Mouse (Mus musculus): Measurements from ENCODE around the gene Snai1. TPM values are rescaled to one million over a fixed set of nuclear protein-coding genes. Genes with fewer than 3 reads are reported as not detected.

The Snai1 gene
- total RNA-seq, 2 experiments from 2014 or later = 13.2 to 14.8 TPM

DNA sequence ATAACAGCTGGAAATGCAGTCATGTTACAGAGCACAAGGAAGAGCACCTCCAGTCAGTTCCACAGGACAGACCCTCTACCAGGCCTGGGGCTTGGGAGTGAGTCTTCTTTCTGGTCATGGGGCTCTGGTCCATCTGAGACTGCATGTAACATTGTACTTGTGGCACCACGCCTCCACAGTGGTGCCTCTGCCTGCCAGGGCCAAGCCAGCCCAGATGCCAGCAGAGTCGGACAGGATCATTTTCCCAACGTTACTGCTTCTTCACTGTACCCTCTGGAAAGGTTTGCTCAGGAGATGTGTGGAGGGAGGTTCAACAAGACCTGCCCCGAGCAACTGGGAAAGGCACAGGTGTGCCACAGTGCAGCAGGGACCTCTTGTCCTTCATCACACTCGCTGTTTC lies 22.3 kb upstream of the Snai1 start:
- DNase-seq (ENCODE audit: low spot score in 2 of 2) = no peak

- DNase-seq (ENCODE audit: low spot score in 2 of 2) = no peak
Observed at GRCm38 (mm10) chr2:167519606-167520252, 18.3 kb upstream of the Snai1 start.

- DNase-seq (ENCODE audit: low spot score in 2 of 2) = no peak
Observed at GRCm38 (mm10) chr2:167528278-167528677, 9.7 kb upstream of the Snai1 start.

DNA sequence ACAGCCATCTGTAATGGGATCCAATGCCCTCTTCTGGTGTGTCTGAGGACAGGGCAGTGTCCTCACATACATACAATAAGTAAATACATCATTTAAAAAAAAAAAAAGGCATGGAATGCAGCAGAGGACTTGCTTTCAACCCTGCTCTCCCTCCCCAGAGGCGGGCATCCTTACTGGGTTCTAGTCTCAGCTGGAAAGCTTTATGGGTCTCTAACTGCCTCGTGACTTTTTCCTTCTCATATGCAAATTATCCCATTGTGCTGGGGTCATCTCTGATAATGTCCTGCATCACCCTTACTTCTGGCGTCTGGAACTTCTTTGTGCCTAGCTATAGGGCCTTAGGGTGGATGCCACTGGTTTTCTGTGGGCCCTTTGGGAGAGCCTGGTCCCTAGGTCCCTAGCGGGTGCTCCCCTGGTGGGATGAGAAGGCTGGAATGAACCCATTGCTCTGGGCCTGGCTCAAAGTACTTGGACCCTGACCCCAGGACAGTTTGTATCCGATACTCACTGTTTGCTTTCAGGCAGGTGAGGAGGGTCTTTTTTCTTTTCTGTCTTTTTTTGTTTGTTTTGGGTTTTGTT lies 8.0 kb upstream of the Snai1 start:
- DNase-seq (ENCODE audit: low spot score in 2 of 2) = no peak

DNA sequence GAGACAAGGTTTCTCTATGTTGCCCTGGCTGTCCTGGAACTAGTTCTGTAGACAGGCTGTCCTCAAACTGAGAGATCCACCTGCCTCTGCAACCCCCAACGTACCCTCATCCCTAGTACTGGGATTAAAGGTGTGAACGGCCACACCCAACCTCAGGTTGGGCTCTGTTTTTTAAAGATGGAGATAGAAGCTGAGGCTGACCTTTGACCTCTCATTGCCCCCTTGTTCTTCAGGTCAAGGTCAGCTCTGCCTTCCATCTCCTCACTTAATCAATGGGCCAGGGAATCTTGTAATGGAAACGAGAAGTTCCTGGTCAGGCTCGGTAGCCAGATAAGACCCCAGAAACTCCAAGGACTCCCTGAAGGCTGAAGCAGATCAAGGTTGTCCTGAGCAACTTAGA lies 7.5 kb upstream of the Snai1 start:
- no peak for DNase-seq (ENCODE audit: low spot score in 2 of 2)

DNA sequence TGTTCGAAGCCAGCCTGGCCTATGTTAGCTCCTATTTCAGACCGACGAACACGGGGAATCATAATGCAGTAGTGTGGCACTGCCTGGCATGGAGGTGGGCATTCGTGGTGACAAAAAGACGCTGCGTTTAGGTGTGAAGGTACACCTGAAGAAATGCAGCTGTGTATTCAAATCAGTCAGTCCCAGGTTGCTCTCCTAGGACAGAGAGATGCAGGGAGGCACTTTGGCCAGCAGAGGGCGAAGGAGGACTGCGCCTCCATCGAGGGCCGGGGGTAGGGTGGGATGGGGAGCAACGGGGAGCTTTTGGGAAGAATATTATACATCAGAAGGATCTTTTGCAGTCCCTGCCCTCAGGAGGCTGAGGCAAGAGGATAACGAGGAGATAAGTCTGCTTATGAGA lies 5.9 kb upstream of the Snai1 start:
- no peak for DNase-seq (ENCODE audit: low spot score in 2 of 2)

DNA sequence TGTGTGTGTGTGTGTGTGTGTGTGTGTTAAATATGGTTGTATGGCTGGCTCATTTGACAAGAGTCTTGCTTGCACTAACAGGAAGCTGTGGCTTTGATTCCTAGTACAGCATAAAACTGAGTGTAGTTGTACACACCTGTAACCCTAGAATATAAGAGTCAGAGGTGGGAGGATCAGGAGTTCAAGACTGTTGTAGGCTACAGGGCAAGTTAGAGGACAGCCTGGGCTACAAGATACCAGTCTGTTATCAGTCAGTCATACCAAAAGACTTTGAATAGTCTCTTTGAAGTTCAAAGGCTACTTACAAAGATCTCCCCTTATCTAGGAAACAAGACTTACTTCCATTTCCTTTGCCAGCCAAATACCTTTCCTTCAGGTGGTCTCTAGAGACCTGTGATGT lies 4.1 kb upstream of the Snai1 start:
- no peak for DNase-seq (ENCODE audit: low spot score in 2 of 2)

DNA sequence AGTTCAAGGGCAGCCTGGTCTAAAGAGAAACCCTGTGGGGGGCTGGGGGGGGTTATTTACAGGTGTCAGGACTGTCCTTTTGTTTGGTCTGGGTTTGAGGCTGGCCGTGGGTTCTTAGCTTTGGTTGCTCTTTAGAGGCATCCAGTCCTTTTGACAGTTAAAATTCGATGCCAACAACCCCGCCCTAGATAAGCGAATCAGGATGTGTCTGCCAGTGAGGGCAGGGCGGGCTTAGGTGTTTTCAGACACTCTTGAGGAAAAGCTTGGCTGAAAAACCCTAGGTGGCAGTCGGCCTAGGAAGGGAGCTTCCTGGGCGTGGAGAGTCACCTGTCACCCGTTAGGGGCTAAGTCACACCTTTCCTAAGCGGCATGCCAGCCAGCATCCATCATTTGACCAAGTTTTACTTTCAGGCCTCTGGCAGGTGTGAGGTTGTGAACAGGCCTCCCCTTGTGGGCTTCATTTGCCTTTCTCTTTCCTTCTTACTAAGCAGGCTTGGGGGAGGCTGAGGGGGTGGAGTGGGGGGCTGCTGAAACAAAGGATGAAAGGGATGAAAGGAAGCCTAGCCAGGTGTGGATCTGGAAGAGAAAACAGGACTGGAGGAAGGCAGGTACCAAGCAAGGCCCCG lies 1.6 kb upstream of the Snai1 start:
- DNase-seq (ENCODE audit: low spot score in 2 of 2) = no peak

DNA sequence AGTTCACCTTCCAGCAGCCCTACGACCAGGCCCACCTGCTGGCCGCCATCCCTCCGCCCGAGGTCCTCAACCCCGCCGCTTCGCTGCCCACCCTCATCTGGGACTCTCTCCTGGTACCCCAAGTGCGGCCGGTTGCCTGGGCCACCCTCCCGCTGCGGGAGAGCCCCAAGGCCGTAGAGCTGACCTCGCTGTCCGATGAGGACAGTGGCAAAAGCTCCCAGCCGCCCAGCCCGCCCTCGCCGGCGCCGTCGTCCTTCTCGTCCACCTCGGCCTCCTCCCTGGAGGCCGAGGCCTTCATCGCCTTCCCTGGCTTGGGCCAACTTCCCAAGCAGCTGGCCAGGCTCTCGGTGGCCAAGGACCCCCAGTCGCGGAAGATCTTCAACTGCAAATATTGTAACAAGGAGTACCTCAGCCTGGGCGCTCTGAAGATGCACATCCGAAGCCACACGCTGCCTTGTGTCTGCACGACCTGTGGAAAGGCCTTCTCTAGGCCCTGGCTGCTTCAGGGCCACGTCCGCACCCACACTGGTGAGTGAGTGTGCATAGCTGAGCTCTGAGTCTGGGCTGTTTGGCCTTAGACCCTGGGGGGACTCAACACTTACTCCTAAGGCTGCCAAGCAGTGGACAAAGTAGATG lies 794 bp downstream of the Snai1 start:
- DNase-seq (ENCODE audit: low spot score in 2 of 2) = peak in 1 of 2 experiments; percentile 40

DNA sequence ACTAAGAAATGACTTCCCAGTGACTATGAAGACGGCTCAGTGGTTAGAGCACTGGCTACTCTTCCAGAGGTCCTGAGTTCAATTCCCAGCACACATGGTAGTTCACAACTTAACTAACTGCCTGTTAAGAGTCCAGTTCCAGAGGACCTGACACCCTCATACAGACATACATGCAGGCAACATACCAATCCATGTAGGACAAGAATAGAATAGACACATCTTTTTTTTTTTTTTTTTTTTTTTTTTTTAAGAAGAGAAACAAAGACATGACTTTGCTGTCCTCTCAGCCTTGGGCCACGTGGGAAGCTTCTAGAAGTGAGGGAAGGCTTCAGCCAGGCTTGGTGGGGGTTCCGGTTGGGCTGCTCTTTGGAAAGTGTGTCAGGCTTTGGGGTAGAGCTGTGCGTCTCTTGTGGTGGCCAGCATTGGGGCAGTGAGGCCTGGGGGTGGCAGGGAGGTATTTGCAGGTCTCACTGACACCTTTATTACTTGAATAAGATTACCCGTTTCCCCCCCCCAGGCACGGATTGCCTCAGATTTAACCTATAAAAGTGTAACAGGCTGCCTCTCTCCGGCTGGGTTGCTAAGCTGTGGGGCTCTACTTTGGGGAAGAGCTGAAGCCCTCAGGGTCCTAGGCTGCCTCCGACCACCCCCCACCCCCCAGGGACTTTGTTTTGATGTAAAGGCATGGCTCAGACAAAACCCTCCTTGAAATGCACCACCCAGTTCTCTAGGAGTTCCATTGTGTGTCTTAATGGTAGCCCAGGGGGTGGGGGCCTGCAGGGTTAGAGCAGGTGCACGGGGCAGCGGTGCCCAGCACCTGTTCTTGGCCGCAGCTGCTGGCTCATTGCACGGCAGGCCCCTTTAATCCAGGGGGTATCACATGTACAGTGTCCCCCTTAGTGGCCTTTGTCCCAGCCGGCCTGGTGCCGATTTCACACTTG lies 1.8 kb downstream of the Snai1 start:
- DNase-seq (ENCODE audit: low spot score in 2 of 2) = no peak

DNA sequence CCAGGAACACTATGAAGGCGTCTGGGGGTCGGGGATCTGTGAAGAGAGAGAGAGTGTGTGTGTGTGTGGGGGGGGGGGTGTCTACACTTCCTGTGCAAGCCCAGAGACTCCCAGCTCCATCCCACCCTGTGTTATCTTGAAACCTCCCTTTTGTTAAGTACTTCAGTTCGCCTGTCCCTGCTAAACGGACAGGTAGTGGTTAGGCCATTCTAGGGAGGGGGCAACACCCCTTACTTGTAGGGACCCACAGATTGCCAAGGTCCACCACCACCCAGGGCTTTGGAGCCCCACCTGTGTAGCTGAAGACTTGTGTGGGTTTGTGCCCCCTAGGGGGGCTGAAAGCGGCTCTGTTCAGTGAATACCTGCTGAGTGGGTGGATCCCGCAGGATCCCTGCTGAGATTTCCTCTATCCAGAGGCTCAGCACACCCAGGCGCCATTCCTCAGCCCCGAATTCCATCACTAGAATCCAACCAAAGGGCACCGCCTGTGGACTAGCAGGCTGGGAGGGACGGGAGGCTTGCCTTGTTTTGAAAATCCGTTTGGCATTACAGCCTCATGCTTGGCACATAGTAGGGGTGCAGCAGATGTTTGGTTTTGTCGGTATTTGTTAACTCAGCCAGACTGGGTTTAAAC lies 2.6 kb downstream of the Snai1 start:
- no peak for DNase-seq (ENCODE audit: low spot score in 2 of 2)

GRCm38 (mm10) chr2:167541324-167541723 lies 3.3 kb downstream of the Snai1 start:
- DNase-seq (ENCODE audit: low spot score in 2 of 2) = no peak

DNA sequence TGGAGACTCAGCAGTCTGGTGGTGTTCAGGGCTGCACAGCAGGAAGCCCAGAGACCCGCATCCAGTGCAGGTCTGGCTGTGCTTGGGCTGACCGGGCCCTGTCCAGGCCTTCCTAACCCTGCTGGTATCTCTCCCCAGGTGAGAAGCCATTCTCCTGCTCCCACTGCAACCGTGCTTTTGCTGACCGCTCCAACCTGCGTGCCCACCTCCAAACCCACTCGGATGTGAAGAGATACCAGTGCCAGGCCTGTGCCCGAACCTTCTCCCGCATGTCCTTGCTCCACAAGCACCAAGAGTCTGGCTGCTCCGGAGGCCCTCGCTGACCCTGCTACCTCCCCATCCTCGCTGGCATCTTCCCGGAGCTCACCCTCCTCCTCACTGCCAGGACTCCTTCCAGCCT lies 3.8 kb downstream of the Snai1 start:
- DNase-seq (ENCODE audit: low spot score in 2 of 2) = no peak

- DNase-seq (ENCODE audit: low spot score in 2 of 2) = no peak
Observed at GRCm38 (mm10) chr2:167542361-167542760, 4.4 kb downstream of the Snai1 start.

DNA sequence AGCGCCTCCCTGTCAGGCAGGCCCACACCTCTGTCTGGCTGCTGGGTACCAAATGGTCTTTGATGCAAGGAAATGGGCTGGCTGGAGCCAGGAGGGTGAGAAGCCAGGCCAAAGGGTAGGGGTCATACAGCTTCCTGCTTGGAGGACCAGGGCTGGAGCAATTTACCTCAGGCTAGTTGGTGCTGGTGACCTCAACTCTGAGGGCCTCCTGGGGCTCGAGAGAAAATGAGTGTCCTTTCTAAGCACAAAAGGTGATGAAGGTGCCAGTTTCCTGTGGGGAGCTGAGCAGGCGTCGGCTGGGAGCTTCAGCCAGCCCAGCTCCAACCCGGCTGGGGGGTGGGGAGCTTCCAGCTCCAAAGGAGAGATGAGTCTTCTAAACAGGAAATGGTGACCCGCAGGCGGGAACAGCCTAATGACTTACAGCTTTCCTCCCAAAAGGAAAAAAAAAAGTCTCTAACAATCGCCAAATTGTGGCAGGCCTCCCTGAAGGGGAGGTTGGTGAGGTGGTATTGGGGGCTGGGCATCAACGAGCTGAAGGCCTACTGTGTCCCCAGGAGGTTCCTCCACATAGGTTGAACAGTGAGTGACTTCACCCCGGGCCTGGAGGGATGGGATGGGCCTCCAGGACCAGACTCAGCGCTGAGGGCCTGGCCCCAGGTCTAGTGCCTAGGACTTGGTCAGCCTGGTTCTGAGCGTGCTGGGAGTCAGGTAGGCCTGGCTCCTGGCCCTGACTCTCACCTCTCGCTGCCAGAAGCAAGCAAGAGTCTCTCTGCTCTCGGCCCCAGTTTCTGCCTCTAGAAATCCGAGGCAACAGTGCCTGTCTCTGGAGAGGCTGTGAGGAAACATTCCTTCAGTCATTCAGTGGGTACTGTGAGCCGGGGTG lies 5.4 kb downstream of the Snai1 start:
- DNase-seq (ENCODE audit: low spot score in 2 of 2) = no peak

DNA sequence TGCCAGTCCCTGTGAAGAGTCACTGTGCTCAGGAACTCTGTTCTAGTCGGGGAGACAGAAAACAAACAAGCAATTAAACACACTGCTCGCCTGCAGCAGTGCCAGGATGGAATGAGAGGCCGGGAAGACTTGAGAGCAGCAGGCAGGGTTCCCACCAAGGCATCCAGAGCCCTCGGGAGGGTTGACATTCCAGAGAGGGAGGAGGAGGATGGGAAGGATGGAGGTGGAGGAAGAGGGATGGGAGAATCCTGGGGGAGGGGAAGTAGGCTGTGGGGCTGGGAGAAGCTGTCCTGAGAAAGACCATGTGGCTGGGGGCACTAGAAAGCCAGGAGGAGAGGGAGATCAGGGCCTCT lies 6.0 kb downstream of the Snai1 start:
- DNase-seq (ENCODE audit: low spot score in 2 of 2) = no peak

GRCm38 (mm10) chr2:167544456-167544855 lies 6.5 kb downstream of the Snai1 start:
- no peak for DNase-seq (ENCODE audit: low spot score in 2 of 2)

DNA sequence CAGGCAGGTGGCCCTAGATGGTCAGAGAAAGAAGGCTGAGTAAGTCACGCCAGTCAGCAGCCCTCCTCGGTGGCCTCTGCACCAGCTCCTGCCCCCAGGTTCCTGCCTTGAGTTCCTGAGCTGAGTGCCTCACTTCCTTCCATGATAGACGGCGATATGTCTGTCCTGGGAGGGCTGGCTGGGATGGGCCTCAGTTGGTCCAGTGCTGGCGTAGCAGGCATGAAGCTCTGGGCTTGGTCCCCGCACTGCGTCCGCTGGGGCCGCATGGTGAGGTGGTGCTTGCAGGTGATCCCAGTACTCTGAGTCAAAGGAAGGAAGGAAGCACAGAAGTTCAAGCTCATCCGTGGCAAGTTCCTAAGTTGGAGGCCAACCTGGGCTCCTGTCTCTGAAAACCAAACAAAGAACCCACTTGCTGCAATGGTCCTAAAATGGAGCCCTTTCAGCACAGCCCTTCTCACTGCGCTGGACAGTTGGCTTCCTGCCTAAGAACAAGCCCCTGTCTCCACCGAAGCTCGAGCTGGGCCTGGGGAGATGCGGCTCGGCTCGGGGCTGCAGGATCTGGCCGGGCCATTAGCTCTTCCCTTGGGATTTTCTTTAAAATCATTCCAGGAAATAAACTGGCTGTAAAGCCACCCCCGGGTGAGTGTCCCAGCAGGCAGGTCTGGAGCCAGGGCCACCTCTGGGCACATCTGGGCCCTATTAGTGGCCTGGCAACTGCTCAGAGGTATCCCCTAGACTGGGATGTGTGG lies 8.6 kb downstream of the Snai1 start:
- DNase-seq (ENCODE audit: low spot score in 2 of 2) = no peak

- no peak for DNase-seq (ENCODE audit: low spot score in 2 of 2)
Observed at GRCm38 (mm10) chr2:167547444-167547843, 9.4 kb downstream of the Snai1 start.

All from adrenal gland, postnatal 4 days (tissue).